Mouse (Mus musculus): ENCODE results near the gene Ifit3.

- peak; percentile 92 for TF ChIP-seq CTCF (IDR thresholded peaks at IDR 0.05; ENCODE audit: insufficient read depth, low read length)
- TF ChIP-seq POLR2A (IDR thresholded peaks at IDR 0.05; ENCODE audit: borderline replicate concordance, extremely low read depth, low read depth, low read length): no peak
Observed at GRCm38 (mm10) chr19:34547976-34548375, 35.4 kb upstream of the Ifit3 start.
